Mouse (Mus musculus): ENCODE data around the gene Plcxd1. TPM values are rescaled to one million over a fixed set of nuclear protein-coding genes. Genes with fewer than 3 reads are reported as not detected.
A peak's percentile ranks its signal among the peaks of the same experiment; 100 is the strongest.
"Not testable (repeated sequence)": the region's sequence is repeated elsewhere in the genome, so short reads cannot be mapped to it uniquely, and the experiment has no call there.

Gene Plcxd1
- polyA plus RNA-seq, 1 experiment from 2014 or later = 1.4 TPM

DNA sequence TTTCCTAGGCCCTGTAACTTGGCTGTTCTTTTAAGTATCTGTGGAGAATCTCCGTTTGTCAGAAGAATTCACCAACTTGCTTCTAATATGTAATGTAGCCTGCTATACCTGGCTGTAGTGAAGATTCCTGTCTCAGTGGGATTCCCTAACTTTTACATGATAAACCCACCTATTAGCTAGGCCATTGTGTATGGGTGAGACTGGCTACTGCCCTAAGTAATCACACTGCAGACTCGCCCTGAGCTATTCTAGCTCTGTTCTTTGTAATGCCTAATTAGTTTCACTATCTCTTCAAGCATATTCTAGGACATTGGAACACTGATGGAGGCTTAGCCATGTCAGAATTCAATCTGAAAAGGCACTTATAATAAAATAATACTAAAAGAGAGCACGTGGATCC is 22.6 kb downstream of the Plcxd1 start:
- not testable (repeated sequence) for ATAC-seq (ENCODE audit: insufficient number of reproducible peaks, insufficient read depth, low FRiP score, low TSS enrichment); H3K27ac ChIP-seq; H3K27me3 ChIP-seq; H3K9me3 ChIP-seq; H3K4me1 ChIP-seq; H3K4me3 ChIP-seq; H3K4me2 ChIP-seq (replicated peaks); H3K9ac ChIP-seq
- 84% methylated on average over 3 of the region's 3 CpGs for WGBS
- peaks cover 38% of the 10 kb centered on the region for H3K36me3 ChIP-seq

DNA sequence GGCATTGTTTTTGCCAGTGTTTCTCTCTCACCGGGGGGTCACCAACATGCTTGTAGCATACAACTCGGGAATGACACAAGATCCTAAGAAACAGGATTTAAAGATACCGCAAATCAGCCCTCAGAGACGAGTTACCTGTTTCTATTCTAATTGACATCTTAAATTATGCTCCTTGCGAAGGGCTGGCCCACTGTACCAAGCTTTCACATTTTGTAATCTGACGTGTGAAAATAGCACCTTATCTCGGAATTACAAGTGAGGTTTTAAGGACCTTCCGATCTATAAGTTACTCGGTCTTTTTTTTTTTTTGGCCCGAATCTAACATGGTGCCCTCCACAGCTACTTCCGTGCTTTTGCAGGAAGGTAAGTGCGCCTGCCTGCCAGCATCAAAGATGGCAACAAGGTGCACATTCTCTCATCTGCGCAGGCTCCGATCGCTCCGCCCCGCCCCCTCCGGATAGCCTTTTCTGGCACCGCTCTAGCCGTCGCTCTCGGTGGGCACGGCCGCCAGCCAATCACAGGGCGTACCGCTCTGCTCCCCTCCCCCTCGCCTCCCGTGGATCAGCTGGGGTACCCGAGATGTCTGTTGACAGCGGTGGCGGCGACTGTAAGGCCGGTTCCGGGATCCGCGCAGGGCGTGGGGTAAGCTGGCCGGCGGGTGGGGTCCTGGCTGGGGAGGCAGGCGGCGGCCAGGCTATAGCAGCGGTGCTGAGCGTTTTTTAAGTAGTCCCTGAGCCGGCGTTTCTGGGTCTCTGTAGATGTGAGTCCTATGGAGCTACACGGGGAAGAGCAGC is 35.7 kb downstream of the Plcxd1 start, which contains the start of gene Chfr:
Gene Chfr (plus strand): TSS at position 550 of the 794 bp plus-strand sequence.
- whole genome bisulfite sequencing = 4% methylated on average over 46 of the region's 46 CpGs
- peak within 1 kb of the TSS; percentile 81 for H3K4me2 ChIP-seq (replicated peaks)

DNA sequence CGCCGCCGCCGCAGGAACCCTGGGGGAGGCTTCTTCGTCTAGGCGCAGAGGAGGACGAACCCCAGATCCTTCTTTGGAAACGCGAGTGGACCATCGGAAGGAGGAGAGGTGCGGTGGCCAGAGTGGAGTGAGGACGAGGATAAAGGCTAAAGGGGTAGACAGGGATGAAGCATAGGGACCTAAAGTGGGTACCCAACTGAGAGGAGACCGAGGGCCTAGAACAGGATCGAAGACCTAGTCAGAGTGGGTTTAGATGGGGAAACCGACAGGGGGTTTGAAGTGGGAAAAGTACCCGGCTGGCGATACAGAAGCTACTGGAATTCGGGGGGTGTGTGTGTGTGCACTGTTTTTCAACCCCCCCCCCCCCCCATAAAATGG is 36.3 kb downstream of the Plcxd1 start:
- 5% methylated on average over 18 of the region's 18 CpGs for WGBS
- Histone ChIP-seq H3K27me3 (no peaks in the 10 kb centered on the region), H3K9ac (peak overlapping the region; percentile 74), H3K4me3 (peak overlapping the region; percentile 79), H3K4me1 (no peaks in the 10 kb centered on the region), H3K4me2 (replicated peaks) (peak overlapping the region; percentile 81), H3K36me3 (peaks cover 8% of the 10 kb centered on the region), H3K9me3 (0 out of 2 replicates have a peak, but pooled peaks cover 3% of the 10 kb centered on the region), H3K27ac (peak overlapping the region; percentile 41; the same call in 1 of the 2 replicates)
- ATAC-seq (ENCODE audit: insufficient number of reproducible peaks, insufficient read depth, low FRiP score, low TSS enrichment) = no peak

More for the DNA sequence above, 35.7 kb downstream of the Plcxd1 start, which contains the start of gene Chfr:
- no peaks in the 10 kb centered on the region for H3K27me3 ChIP-seq
- H3K4me3 ChIP-seq = peak within 1 kb of the TSS; percentile 79
- no peaks in the 10 kb centered on the region for H3K4me1 ChIP-seq
- H3K9me3 ChIP-seq = 0 out of 2 replicates have a peak, but pooled peaks cover 3% of the 10 kb centered on the region
- peaks cover 5% of the 10 kb centered on the region; the same call in 1 of the 2 replicates for H3K36me3 ChIP-seq
- ATAC-seq (ENCODE audit: insufficient number of reproducible peaks, insufficient read depth, low FRiP score, low TSS enrichment) = peak; percentile 99
- H3K27ac ChIP-seq = peak within 1 kb of the TSS; percentile 41; the same call in 1 of the 2 replicates
- peak within 1 kb of the TSS; percentile 74 for H3K9ac ChIP-seq

DNA sequence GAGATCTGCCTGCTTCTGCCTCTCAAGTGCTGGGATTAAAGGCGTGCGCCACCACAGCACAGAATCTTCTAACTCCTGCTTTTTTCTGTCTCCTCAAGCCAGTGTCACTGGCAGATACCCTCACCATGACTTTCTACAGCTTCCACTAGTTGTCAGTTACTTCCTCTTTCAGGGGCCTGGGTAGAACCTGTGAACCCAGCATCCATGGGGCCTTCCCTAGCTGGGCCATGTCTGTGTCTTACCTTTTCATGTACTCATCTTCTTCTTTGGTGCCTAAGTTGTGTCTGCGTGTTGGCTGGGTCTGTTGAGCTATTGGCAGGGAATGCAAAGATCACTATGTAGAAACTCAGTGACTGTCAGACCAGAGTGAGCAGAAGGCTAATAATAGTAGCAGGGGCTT is 38.0 kb downstream of the Plcxd1 start:
- no peaks in the 10 kb centered on the region for H3K9me3 ChIP-seq
- no peaks in the 10 kb centered on the region for H3K27me3 ChIP-seq
- H3K36me3 ChIP-seq = peaks cover 11% of the 10 kb centered on the region
- no peak overlapping the region for H3K4me2 ChIP-seq (replicated peaks)
- H3K4me3 ChIP-seq = no peak overlapping the region
- 97% methylated on average over 3 of the region's 3 CpGs for WGBS
- no peak overlapping the region for H3K9ac ChIP-seq
- H3K27ac ChIP-seq = no peak overlapping the region
- H3K4me1 ChIP-seq = no peaks in the 10 kb centered on the region
- no peak for ATAC-seq (ENCODE audit: insufficient number of reproducible peaks, insufficient read depth, low FRiP score, low TSS enrichment)

DNA sequence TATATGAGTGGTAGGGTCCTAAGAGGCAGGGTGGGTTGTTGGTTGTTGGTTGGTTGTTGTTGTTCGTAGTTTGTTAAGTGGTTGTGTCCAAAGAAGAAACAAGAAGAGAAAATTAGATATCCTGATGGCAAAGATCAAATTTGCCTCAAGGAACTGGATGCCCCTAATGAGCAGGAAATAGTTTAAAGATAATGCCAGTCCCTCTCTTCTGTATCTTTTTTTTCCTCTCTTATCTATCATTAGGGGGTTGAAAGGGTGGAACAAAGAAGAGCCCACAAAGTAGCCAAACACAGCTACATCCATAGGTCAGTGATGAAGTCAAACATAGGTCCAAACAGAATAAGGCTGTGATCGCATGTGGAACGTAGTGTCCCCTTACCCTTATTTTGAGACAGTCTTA is 39.6 kb downstream of the Plcxd1 start:
- Histone ChIP-seq H3K4me2 (replicated peaks) (no peak overlapping the region), H3K36me3 (peaks cover 11% of the 10 kb centered on the region), H3K4me3 (no peak overlapping the region)

DNA sequence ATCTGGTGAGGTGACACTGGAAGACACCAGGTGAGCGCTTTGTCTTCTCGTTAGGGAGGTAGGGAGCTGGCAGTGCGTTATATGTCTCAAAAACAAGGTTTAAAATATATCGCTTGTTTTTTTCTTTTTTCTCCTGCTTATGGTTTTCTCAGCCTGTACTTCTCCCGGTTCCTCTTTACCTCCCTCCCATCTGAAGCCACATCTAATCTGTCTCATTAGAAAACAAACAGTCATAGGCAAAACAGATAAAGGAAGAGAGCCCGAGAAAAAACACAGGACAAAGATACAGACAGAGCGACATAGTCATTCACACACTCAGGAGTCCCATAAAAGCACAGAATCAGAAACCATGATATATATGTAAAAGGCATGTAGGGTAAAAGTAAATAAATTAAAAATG is 40.7 kb downstream of the Plcxd1 start:
- WGBS = 91% methylated on average over 7 of the region's 7 CpGs
- H3K27me3 ChIP-seq = no peaks in the 10 kb centered on the region
- H3K27ac ChIP-seq = no peak overlapping the region
- H3K9me3 ChIP-seq = no peaks in the 10 kb centered on the region
- no peak overlapping the region for H3K4me2 ChIP-seq (replicated peaks)
- ATAC-seq (ENCODE audit: insufficient number of reproducible peaks, insufficient read depth, low FRiP score, low TSS enrichment) = no peak
- H3K4me3 ChIP-seq = no peak overlapping the region
- H3K36me3 ChIP-seq = peaks cover 15% of the 10 kb centered on the region
- no peaks in the 10 kb centered on the region for H3K4me1 ChIP-seq
- no peak overlapping the region for H3K9ac ChIP-seq

More for the DNA sequence above, 39.6 kb downstream of the Plcxd1 start:
- no peak overlapping the region for H3K9ac ChIP-seq
- no peaks in the 10 kb centered on the region for H3K4me1 ChIP-seq
- 95% methylated on average over 3 of the region's 3 CpGs for WGBS
- H3K27ac ChIP-seq = no peak overlapping the region
- no peaks in the 10 kb centered on the region for H3K27me3 ChIP-seq
- H3K9me3 ChIP-seq = no peaks in the 10 kb centered on the region
- ATAC-seq (ENCODE audit: insufficient number of reproducible peaks, insufficient read depth, low FRiP score, low TSS enrichment) = no peak

DNA sequence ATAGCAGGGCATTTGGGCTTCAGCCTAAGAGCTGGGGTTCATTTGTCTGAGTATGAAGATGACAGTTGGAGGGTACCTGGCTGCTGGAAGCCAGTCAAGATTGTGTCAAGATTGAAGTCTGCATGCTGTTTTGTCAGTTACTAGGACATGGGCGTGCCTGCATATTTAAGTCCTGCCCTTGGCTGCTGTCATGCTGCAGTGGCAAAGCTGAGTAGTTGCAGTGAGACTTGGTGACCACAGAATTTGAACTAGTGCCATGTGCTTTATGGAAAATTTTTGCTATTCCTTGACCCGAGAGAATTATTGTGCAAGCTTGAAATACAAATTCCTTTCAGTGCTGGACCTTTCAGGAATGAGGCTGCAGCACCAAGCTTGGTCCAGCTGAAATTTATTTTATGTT is 42.5 kb downstream of the Plcxd1 start:
- Histone ChIP-seq H3K36me3 (peaks cover 31% of the 10 kb centered on the region), H3K27me3 (no peaks in the 10 kb centered on the region), H3K9ac (no peak overlapping the region), H3K4me3 (no peak overlapping the region), H3K9me3 (no peaks in the 10 kb centered on the region), H3K4me2 (replicated peaks) (no peak overlapping the region), H3K4me1 (no peaks in the 10 kb centered on the region), H3K27ac (no peak overlapping the region)
- no peak for ATAC-seq (ENCODE audit: insufficient number of reproducible peaks, insufficient read depth, low FRiP score, low TSS enrichment)
- 91% methylated on average over 2 of the region's 2 CpGs for WGBS

DNA sequence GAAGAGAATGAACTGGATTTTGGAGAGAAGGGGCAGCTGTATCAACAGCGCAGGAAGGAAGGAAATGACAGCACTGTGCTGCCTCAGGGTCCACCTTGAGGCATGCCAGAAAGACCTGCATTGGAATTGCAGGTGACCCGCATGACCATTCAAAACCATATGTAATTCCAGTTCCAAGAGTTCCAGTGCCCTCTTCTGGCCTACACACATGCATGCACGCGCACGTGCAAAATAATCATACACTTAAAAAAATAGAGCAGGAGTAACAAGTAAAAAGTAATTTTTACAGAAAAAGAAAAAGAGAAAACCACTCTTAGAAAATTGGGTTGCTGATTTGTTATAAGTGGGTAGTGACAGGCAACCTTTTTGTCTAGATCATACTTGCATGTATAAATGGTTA is 43.2 kb downstream of the Plcxd1 start:
- Histone ChIP-seq H3K4me1 (no peaks in the 10 kb centered on the region), H3K4me2 (replicated peaks) (no peak overlapping the region), H3K9me3 (no peaks in the 10 kb centered on the region), H3K27ac (no peak overlapping the region), H3K4me3 (no peak overlapping the region), H3K36me3 (peaks cover 38% of the 10 kb centered on the region), H3K27me3 (no peaks in the 10 kb centered on the region), H3K9ac (no peak overlapping the region)
- WGBS = 83% methylated on average over 5 of the region's 5 CpGs
- no peak for ATAC-seq (ENCODE audit: insufficient number of reproducible peaks, insufficient read depth, low FRiP score, low TSS enrichment)

Other genes starting within 250 kb of the Plcxd1 start
- 0.70 and 1.1 TPM in 2 replicates for gene Gm15446, start 176.6 kb upstream of the Plcxd1 start, polyA plus RNA-seq (2016; fragmentation: Nextera tagmentation; extraction: Ambion mirVana)
- 27.4 and 28.7 TPM in 2 replicates for gene Zfp932, start 103.4 kb upstream of the Plcxd1 start, polyA plus RNA-seq (2016; fragmentation: Nextera tagmentation; extraction: Ambion mirVana)
- 2.9 and 3.2 TPM in 2 replicates for gene Gm17655, start 27.5 kb upstream of the Plcxd1 start, polyA plus RNA-seq (2016; fragmentation: Nextera tagmentation; extraction: Ambion mirVana)
- gene Gm35315, start 5.5 kb upstream of the Plcxd1 start, polyA plus RNA-seq (2016; fragmentation: Nextera tagmentation; extraction: Ambion mirVana) = 1.2 and 1.5 TPM in 2 replicates
- gene Gtpbp6, start 8.2 kb downstream of the Plcxd1 start, polyA plus RNA-seq (2016; fragmentation: Nextera tagmentation; extraction: Ambion mirVana) = 43.1 and 47.2 TPM in 2 replicates
- gene Zfp605, start 10.1 kb downstream of the Plcxd1 start, polyA plus RNA-seq (2016; fragmentation: Nextera tagmentation; extraction: Ambion mirVana) = 7.0 and 7.5 TPM in 2 replicates
- 39.5 and 42.0 TPM in 2 replicates for gene Chfr, start 35.9 kb downstream of the Plcxd1 start, polyA plus RNA-seq (2016; fragmentation: Nextera tagmentation; extraction: Ambion mirVana)
- 26.7 and 28.3 TPM in 2 replicates for gene Golga3, start 76.7 kb downstream of the Plcxd1 start, polyA plus RNA-seq (2016; fragmentation: Nextera tagmentation; extraction: Ambion mirVana)
- 39.4 and 41.3 TPM in 2 replicates for gene Ankle2, start 131.0 kb downstream of the Plcxd1 start, polyA plus RNA-seq (2016; fragmentation: Nextera tagmentation; extraction: Ambion mirVana)
- 80.7 TPM in 2 replicates for gene Pgam5, start 169.9 kb downstream of the Plcxd1 start, polyA plus RNA-seq (2016; fragmentation: Nextera tagmentation; extraction: Ambion mirVana)
- 7.1 and 9.0 TPM in 2 replicates for gene Pxmp2, start 186.2 kb downstream of the Plcxd1 start, polyA plus RNA-seq (2016; fragmentation: Nextera tagmentation; extraction: Ambion mirVana)
- gene Pole, start 186.3 kb downstream of the Plcxd1 start, polyA plus RNA-seq (2016; fragmentation: Nextera tagmentation; extraction: Ambion mirVana) = 35.3 and 40.5 TPM in 2 replicates
- 2.3 TPM in 2 replicates for gene P2rx2, start 243.2 kb downstream of the Plcxd1 start, polyA plus RNA-seq (2016; fragmentation: Nextera tagmentation; extraction: Ambion mirVana)
- gene Lrcol1, start 244.8 kb downstream of the Plcxd1 start, polyA plus RNA-seq (2016; fragmentation: Nextera tagmentation; extraction: Ambion mirVana) = not detected in 2 replicates